Mouse (Mus musculus) ES-Bruce4 (cell line): ENCODE measurements around the gene Epb41l1. TPM values are rescaled to one million over a fixed set of nuclear protein-coding genes. Genes with fewer than 3 reads are reported as not detected.

Experiments used
- H3K27ac ChIP-seq: 2 replicates; pipeline ENCODE4 v1.5.1; 2012; ENCODE audit warnings: low read length, inconsistent platforms; ENCODE audit not compliant: insufficient read depth
- H3K27me3 ChIP-seq: 2 replicates; pipeline ENCODE4 v1.6.1; 2012; ENCODE audit warnings: mild to moderate bottlenecking, low read length, inconsistent platforms; ENCODE audit not compliant: control insufficient read depth, poor library complexity, insufficient read depth, severe bottlenecking
- H3K36me3 ChIP-seq: 2 replicates; pipeline ENCODE4 v1.6.1; 2012; ENCODE audit warnings: inconsistent platforms, mild to moderate bottlenecking, low read length, moderate library complexity; ENCODE audit not compliant: control insufficient read depth, poor library complexity, insufficient read depth, severe bottlenecking
- H3K4me1 ChIP-seq: one replicate; pipeline ENCODE4 v1.8.1; 2011; ENCODE audit warnings: low read length; ENCODE audit not compliant: control insufficient read depth, insufficient read depth
- H3K4me3 ChIP-seq: 2 replicates; pipeline ENCODE4 v1.5.1; 2011; ENCODE audit warnings: low read depth, mild to moderate bottlenecking, low read length
- H3K9ac ChIP-seq: 2 replicates; pipeline ENCODE4 v1.6.1; 2012; ENCODE audit warnings: low read depth, mild to moderate bottlenecking, inconsistent platforms; ENCODE audit not compliant: poor library complexity, severe bottlenecking
- H3K9me3 ChIP-seq: replicated peaks from 2 replicates; pipeline ENCODE4 v1.6.1; 2012; ENCODE audit warnings: mild to moderate bottlenecking, low read length, inconsistent platforms; ENCODE audit not compliant: control insufficient read depth, poor library complexity, insufficient read depth, severe bottlenecking
- CTCF ChIP-seq: IDR thresholded peaks from one replicate; pipeline ENCODE4 v1.8.1; 2011; ENCODE audit warnings: low read depth, low read length
- EP300 ChIP-seq: IDR thresholded peaks from 2 replicates; pipeline ENCODE4 v1.6.1; 2011; ENCODE audit warnings: low read depth, low read length; ENCODE audit not compliant: insufficient read depth
- POLR2A ChIP-seq: IDR thresholded peaks from one replicate; pipeline ENCODE4 v1.8.1; 2011; ENCODE audit warnings: low read length; ENCODE audit not compliant: insufficient read depth
- polyA plus RNA-seq: library from polyadenylated mRNA; stranded (reverse); fragments of >200 nt; gene quantifications from 2 replicates; pipeline ENCODE4 v1.2.4, GENCODE M21; 2011; ENCODE audit warnings: low read depth; ENCODE audit not compliant: missing spikeins, insufficient read depth, insufficient read length

Gene Epb41l1
- polyA plus RNA-seq, 1 experiment: 23.6 TPM

GRCm38 (mm10) chr2:156437637-156438036 is 16.9 kb downstream of the Epb41l1 start:
- Histone ChIP-seq H3K4me1 (peaks cover 8% of the 10 kb centered on the region), H3K9me3 (no peaks in the 10 kb centered on the region), H3K27ac (peak overlapping the region; percentile 6; the same call in 1 of the 2 replicates), H3K4me3 (peak overlapping the region; percentile 16; the same call in 1 of the 2 replicates), H3K27me3 (no peaks in the 10 kb centered on the region), H3K9ac (no peak overlapping the region), H3K36me3 (no peaks in the 10 kb centered on the region)
- TF ChIP-seq EP300 (no peak), CTCF (no peak), POLR2A (no peak)

- H3K27ac ChIP-seq: peak overlapping the region; percentile 81
- H3K9ac ChIP-seq: peak overlapping the region; percentile 34
- TF ChIP-seq POLR2A (no peak), EP300 (no peak), CTCF (no peak)
- H3K27me3 ChIP-seq: no peaks in the 10 kb centered on the region
- H3K4me1 ChIP-seq: peaks cover 12% of the 10 kb centered on the region
- peak overlapping the region; percentile 17; the same call in 1 of the 2 replicates for H3K4me3 ChIP-seq
- no peaks in the 10 kb centered on the region for H3K9me3 ChIP-seq
- no peaks in the 10 kb centered on the region for H3K36me3 ChIP-seq
Observed at GRCm38 (mm10) chr2:156439666-156440462, 19.2 kb downstream of the Epb41l1 start.

- Histone ChIP-seq H3K4me1 (peaks cover 15% of the 10 kb centered on the region), H3K4me3 (no peak overlapping the region), H3K27me3 (no peaks in the 10 kb centered on the region), H3K27ac (no peak overlapping the region), H3K36me3 (no peaks in the 10 kb centered on the region), H3K9me3 (no peaks in the 10 kb centered on the region), H3K9ac (no peak overlapping the region)
- TF ChIP-seq EP300 (no peak), CTCF (no peak), POLR2A (no peak)
Observed at GRCm38 (mm10) chr2:156441909-156442308, 21.2 kb downstream of the Epb41l1 start.

GRCm38 (mm10) chr2:156443323-156443722 is 22.6 kb downstream of the Epb41l1 start:
- Histone ChIP-seq H3K9ac (no peak overlapping the region), H3K9me3 (no peaks in the 10 kb centered on the region), H3K27me3 (no peaks in the 10 kb centered on the region), H3K4me3 (no peak overlapping the region), H3K4me1 (peaks cover 11% of the 10 kb centered on the region), H3K27ac (0 out of 2 replicates have a peak overlapping the region, but pooled peaks have one; percentile 20), H3K36me3 (no peaks in the 10 kb centered on the region)
- TF ChIP-seq CTCF (no peak), POLR2A (no peak), EP300 (no peak)

- H3K9me3 ChIP-seq: no peaks in the 10 kb centered on the region
- H3K9ac ChIP-seq: peak overlapping the region; percentile 18
- TF ChIP-seq CTCF (no peak), EP300 (no peak), POLR2A (no peak)
- H3K4me1 ChIP-seq: peaks cover 19% of the 10 kb centered on the region
- H3K4me3 ChIP-seq: peak overlapping the region; percentile 12; the same call in 1 of the 2 replicates
- H3K27me3 ChIP-seq: no peaks in the 10 kb centered on the region
- no peaks in the 10 kb centered on the region for H3K36me3 ChIP-seq
- H3K27ac ChIP-seq: peak overlapping the region; percentile 97
Observed at GRCm38 (mm10) chr2:156446489-156447035, 25.9 kb downstream of the Epb41l1 start.
